Mouse (Mus musculus): ENCODE measurements around the gene Cd93. TPM values are rescaled to one million over a fixed set of nuclear protein-coding genes. Genes with fewer than 3 reads are reported as not detected.

Cd93 gene
- polyA plus RNA-seq, 1 experiment, result 13.9 TPM

DNA sequence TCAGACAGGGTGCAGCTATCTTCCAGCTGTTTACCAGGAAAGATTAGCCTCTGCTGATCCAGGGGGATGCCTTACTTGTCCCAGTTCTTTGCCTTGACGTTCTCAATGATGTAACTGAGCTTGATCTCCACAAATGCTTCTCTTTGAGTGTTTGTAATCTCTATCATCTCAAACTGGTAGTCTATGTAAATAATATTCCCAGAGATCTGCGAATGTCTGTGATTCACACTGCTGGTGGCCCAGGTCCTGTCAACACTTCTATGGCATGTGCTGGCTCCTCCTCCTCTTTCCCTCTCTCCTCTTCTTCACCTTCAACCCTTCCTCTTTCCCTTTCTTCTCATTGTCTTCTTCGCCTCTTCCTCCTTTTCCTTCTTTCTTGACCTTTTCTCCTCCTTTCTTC lies 24.2 kb downstream of the Cd93 start:
- no peak for TF ChIP-seq POLR2A (IDR thresholded peaks at IDR 0.05; ENCODE audit: borderline replicate concordance, extremely low read depth, insufficient read depth, insufficient read length, poor library complexity, severe bottlenecking)
- no peak for TF ChIP-seq CTCF (IDR thresholded peaks at IDR 0.05; ENCODE audit: borderline replicate concordance, extremely low read depth, insufficient read depth, insufficient read length)
- DNase-seq (ENCODE audit: low read depth), result no peak

DNA sequence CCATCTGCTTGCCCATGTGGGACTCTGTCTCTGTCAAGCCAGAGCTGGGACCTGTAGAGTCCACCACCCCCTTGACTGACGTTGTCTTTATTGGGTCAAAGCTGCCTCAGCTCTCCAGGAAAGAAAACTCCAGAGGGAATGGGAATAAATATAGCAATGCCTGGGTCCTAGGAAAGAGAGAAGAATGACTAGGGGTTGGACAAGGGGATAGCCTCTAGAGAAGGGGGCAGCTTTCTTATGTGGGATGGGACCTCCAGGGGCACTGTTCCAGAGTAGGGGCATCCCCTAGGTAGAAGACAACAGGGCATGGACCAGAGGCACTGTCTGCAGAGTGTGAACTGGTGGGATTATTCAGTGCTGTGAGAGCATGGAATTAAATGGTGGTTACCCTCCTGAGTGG lies 33.5 kb downstream of the Cd93 start:
- TF ChIP-seq CTCF (IDR thresholded peaks at IDR 0.05; ENCODE audit: borderline replicate concordance, extremely low read depth, insufficient read depth, insufficient read length) (no peak), POLR2A (IDR thresholded peaks at IDR 0.05; ENCODE audit: borderline replicate concordance, extremely low read depth, insufficient read depth, insufficient read length, poor library complexity, severe bottlenecking) (no peak)

DNA sequence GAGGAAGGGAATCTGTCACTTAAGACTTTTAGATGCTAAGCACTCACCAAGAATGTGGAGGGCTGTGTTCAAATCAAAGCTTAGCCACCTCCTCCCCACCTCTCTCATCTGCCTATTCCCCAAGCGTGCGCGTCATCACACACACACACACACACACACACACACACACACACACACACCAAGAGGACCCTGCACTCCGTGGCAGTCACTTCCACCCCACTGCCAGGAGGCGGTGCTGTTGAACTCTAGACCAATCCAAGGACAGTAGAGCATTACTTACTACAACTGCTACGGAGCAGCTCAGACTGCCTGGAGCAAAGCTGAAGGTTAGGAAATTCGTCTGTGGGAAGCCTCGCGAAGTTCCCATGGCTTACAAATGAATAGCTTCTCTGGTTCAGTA lies 34.2 kb downstream of the Cd93 start:
- peak; percentile 76 for DNase-seq (ENCODE audit: low read depth)
- TF ChIP-seq POLR2A (IDR thresholded peaks at IDR 0.05; ENCODE audit: borderline replicate concordance, extremely low read depth, insufficient read depth, insufficient read length, poor library complexity, severe bottlenecking) (no peak), CTCF (IDR thresholded peaks at IDR 0.05; ENCODE audit: borderline replicate concordance, extremely low read depth, insufficient read depth, insufficient read length) (peak; percentile 56; the same call in 1 of the 2 replicates)

More for the DNA sequence above, 33.5 kb downstream of the Cd93 start:
- no peak for DNase-seq (ENCODE audit: low read depth)

DNA sequence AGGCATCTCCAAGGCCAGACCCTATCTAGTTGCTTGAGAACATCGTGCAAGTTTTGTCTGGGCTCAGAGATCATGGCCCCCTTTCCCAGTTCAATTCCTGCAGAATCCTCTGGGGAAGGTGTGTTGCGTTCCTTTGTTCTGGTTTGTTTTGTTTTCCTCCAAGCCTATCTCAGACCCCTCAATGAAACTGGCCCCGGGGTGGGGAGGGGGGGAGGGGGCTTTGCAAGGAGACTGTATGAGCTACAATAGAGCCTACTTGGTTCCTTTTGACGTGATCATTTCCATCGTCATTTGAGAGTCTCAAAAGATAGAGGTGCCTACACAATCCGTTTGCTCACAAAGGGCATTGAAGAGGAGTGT lies 34.6 kb downstream of the Cd93 start:
- TF ChIP-seq CTCF (IDR thresholded peaks at IDR 0.05; ENCODE audit: borderline replicate concordance, extremely low read depth, insufficient read depth, insufficient read length), result no peak
- TF ChIP-seq POLR2A (IDR thresholded peaks at IDR 0.05; ENCODE audit: borderline replicate concordance, extremely low read depth, insufficient read depth, insufficient read length, poor library complexity, severe bottlenecking), result no peak
- no peak for DNase-seq (ENCODE audit: low read depth)

DNA sequence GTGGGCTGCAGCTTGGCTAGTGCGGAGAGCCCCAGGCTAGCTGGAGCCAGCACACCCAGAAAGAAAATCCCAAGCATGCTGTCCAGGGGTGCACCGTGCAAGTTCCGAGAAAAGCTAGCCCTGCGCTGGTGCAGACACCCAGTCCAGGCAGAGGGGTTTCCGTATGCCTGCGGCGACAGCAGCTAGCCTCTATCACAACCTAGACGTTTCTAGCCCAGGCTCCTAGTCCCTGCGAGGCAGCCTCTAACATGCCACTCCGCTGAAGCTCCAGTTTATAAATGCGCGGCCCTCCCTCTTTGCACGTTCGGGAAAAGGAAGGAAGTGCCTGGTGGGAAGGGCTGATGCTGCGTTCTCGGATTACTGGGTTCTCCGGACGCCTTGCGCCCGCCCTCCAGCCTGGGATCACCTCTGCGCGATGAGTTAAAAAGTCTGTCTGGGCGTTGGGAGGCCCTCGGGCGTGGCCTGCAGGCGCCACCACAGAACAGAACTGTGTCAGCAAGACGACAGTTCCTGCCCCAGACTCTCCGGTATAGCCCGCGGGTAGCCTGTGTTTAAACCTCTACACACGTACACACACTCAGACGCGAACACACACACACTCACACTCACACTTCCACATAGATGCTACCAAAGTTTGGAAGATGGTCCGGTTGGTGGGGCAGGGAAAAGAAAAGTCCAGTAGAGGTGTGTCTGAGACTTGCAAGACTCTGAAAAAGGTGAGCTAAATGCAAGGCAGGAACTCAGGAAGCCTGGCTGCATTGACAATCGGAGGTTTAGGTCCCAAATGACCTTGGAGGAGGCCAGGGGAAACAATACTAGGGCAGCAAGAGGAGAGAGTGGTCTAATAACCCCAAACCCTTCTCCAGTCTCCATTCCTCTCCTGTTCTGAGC lies 35.2 kb downstream of the Cd93 start, which contains the start of gene Thbd:
Gene Thbd, minus strand, starts transcription at position 319 of the 891 bp plus-strand sequence.
- TF ChIP-seq CTCF (IDR thresholded peaks at IDR 0.05; ENCODE audit: borderline replicate concordance, extremely low read depth, insufficient read depth, insufficient read length) (no peak), POLR2A (IDR thresholded peaks at IDR 0.05; ENCODE audit: borderline replicate concordance, extremely low read depth, insufficient read depth, insufficient read length, poor library complexity, severe bottlenecking) (no peak)
- peak; percentile 59 for DNase-seq (ENCODE audit: low read depth)

DNA sequence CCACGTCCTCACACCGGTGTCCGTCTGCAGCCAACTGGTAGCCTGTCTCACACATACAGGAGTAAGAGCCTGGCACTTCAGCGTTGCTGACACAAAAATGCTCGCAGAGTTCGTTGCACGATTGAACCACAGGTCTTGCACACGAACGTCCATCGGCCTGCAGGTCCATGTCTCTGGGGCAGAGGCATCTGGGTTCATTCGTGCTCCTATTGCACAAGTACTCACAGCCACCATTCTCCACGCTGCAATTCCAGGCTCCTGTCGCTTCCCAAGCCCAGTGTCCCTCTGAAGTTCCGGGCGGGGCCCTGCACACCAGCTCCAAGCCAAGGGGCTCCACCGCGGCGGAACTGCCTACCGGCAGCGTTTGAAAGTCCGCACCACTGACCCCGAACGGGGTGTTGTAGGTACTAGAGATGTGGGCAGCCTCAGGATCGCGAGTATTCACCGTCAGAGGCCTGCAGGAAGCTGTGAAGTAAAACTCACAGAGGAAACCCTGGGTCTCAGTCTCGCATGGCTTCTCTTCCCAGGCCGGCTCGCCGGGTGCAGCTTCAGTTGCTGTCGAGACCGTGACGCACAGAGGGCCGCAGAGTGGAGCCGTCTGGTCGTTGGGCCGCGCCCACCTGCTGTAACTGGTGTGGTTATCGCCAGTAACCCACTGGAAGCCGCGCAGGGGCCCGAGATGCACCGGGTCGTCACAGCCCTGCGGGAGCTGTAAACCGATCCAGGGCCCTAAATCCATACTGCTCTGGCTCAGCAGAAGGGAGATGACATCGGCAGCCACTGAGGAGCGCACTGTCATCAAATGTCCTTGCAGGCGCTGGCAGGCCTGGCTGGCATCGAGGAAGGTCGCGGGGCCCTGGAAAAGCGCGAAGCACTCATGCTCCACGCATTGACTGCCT lies 36.1 kb downstream of the Cd93 start:
- peak; percentile 49 for DNase-seq (ENCODE audit: low read depth)
- TF ChIP-seq POLR2A (IDR thresholded peaks at IDR 0.05; ENCODE audit: borderline replicate concordance, extremely low read depth, insufficient read depth, insufficient read length, poor library complexity, severe bottlenecking) (no peak), CTCF (IDR thresholded peaks at IDR 0.05; ENCODE audit: borderline replicate concordance, extremely low read depth, insufficient read depth, insufficient read length) (no peak)

DNA sequence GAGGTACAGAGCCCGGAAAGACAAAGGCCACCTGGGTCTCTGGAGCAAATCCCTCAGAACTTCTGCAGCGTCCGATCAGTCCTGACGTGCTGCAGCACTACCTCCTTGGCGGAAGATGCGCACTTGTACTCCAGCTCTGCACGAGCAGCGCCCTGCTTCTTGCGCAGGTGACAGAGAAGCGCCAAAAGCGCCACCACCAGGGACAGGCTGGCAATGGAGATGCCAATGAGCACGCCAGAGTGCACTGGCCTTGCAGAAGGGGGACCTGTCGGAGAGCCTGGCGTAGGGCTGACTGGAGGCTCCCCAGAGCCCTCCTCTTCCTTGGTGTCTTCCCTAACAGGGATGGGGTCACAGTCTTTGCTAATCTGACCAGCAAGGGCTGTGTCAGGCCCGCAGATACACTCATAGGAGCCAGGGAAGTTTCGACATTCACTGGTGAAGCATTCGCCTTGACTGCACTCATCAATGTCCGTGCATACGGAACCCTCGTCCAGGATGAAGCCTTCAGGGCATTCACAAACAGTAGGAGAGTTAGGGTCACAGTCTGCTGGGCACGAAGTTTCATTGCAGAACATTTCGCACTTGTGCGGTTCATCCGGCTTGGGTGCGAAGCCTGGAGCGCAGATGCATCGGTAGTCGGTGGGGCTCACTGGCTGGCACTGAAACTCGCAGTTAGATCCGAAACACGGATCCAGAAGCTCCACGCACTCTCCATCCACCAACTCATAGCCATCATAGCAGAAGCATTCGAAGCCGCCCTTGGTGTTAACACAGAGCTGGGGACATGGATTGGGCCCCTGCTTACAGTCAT lies 37.0 kb downstream of the Cd93 start:
- TF ChIP-seq POLR2A (IDR thresholded peaks at IDR 0.05; ENCODE audit: borderline replicate concordance, extremely low read depth, insufficient read depth, insufficient read length, poor library complexity, severe bottlenecking) (no peak), CTCF (IDR thresholded peaks at IDR 0.05; ENCODE audit: borderline replicate concordance, extremely low read depth, insufficient read depth, insufficient read length) (peak; percentile 24; the same call in 1 of the 2 replicates)
- DNase-seq (ENCODE audit: low read depth), result peak; percentile 64

DNA sequence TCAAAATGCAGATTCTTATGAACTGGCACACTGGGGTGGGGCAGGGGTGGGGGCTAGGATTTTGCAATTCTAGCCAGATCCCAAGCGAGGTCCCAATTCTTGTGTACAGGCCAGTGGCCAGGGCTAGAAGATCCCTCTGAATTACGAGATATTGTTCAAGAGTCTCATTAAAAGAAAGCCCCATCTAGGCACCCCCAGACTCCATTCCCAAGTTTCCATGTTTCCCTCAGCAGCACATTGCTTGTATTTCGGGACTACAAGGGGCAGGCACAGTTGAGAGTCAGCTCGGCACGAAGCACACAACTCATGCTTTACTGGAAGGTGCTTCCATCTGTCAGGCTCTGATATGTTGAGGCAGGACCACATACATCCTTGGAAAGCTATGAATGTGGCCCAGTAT lies 38.5 kb downstream of the Cd93 start:
- TF ChIP-seq CTCF (IDR thresholded peaks at IDR 0.05; ENCODE audit: borderline replicate concordance, extremely low read depth, insufficient read depth, insufficient read length), result no peak
- DNase-seq (ENCODE audit: low read depth), result no peak

DNA sequence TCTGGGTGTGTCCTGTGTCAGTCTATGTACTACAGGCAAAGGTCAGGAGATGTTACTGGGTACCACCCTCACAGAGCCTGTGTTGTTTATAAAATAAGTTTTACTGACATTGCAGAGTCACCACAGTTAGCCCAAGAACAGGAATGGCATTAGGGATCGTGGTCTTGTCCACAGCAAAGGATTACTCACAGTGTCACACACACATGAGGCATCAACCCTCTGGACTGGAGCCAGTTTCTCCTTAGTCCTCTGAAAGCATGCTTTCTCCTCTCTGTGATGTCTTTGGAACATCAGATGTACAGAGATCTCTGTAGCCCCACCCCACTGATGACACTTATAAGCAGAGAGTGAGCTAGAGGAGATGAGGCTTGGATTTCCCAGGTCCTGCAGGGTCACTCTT lies 41.1 kb downstream of the Cd93 start:
- TF ChIP-seq POLR2A (IDR thresholded peaks at IDR 0.05; ENCODE audit: borderline replicate concordance, extremely low read depth, insufficient read depth, insufficient read length, poor library complexity, severe bottlenecking) (no peak), CTCF (IDR thresholded peaks at IDR 0.05; ENCODE audit: borderline replicate concordance, extremely low read depth, insufficient read depth, insufficient read length) (no peak)
- no peak for DNase-seq (ENCODE audit: low read depth)

DNA sequence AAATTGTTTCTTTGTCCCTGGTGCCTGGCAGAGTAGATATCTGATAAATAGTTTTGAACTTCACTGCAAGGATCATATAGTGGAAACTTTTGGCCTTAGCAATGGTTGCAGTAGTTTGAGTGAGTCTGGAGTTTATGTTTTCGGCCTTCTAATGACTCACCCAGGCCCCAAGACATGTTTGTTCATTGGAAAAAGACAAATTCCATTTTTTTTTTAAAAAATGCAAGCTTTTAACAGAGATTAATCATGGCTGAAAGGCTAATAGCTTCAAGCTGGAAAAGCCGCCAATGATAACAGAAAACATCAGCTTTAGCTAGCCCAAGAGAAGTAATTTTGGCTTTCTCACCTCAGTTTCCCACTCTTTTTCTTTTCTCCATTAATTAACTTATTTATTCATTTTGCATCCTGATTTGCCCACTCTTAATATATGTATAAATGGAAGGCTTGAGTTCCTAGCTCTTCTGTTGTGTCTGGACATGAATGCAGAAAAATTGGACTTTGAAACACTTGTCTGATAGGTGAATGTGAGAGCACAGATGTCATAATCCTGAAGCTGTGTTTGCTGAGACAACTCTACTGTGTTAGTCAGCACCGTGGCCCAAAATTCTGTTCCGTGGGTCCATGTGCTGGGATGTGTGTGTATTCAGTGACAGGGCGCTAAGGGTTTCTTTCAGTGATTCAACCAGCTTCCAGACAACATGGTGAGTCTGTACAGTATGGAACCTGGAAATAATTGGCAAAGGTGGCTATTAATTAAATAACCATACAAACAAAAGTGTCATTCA lies 44.3 kb downstream of the Cd93 start:
- DNase-seq (ENCODE audit: low read depth), result no peak
- TF ChIP-seq POLR2A (IDR thresholded peaks at IDR 0.05; ENCODE audit: borderline replicate concordance, extremely low read depth, insufficient read depth, insufficient read length, poor library complexity, severe bottlenecking), result no peak
- no peak for TF ChIP-seq CTCF (IDR thresholded peaks at IDR 0.05; ENCODE audit: borderline replicate concordance, extremely low read depth, insufficient read depth, insufficient read length)

All from brain, embryonic 14.5 days (tissue).